Mouse (Mus musculus) olfactory bulb, adult 2 months (tissue): ENCODE measurements around the gene Wscd2.

Experiments
- CTCF ChIP-seq: fragments of 200-500 bp; IDR thresholded peaks from 2 replicates; pipeline ENCODE4 v1.5.1; 2012; ENCODE audit warnings: low read depth, mild to moderate bottlenecking, low read length, moderate library complexity; ENCODE audit not compliant: insufficient read depth
- POLR2A ChIP-seq: fragments of 200-500 bp; IDR thresholded peaks from 2 replicates; pipeline ENCODE4 v1.6.1; 2012; ENCODE audit warnings: mild to moderate bottlenecking, low read depth, low read length, moderate library complexity; ENCODE audit not compliant: insufficient read depth

- no peak for TF ChIP-seq CTCF
- no peak for TF ChIP-seq POLR2A
These were observed 40.8 kb upstream of the Wscd2 start for GRCm38 (mm10) chr5:113449336-113449735.
